Mouse (Mus musculus): ENCODE results near the gene Smim1.
A peak's percentile ranks its signal among the peaks of the same experiment; 100 is the strongest.

The Smim1 gene

GRCm38 (mm10) chr4:154019571-154019970 is 6.5 kb downstream of the Smim1 start:
- peak; percentile 94 for DNase-seq

GRCm38 (mm10) chr4:154015476-154015875 is 10.6 kb downstream of the Smim1 start:
- no peak for DNase-seq

- DNase-seq: peak; percentile 88
These were observed 13.7 kb downstream of the Smim1 start for GRCm38 (mm10) chr4:154012132-154012882.

GRCm38 (mm10) chr4:154011646-154012089 is 14.4 kb downstream of the Smim1 start, which contains the start of gene Lrrc47:
TSS of gene Lrrc47 (plus strand) at chr4:154011731.
- DNase-seq: peak; percentile 98

GRCm38 (mm10) chr4:154010907-154011645 is 15.0 kb downstream of the Smim1 start:
- no peak for DNase-seq

GRCm38 (mm10) chr4:154007759-154008158 is 18.3 kb downstream of the Smim1 start:
- DNase-seq: peak; percentile 61

- DNase-seq: no peak
These were observed 19.8 kb downstream of the Smim1 start for GRCm38 (mm10) chr4:154006264-154006663.

GRCm38 (mm10) chr4:154005488-154005887 is 20.5 kb downstream of the Smim1 start:
- no peak for DNase-seq

GRCm38 (mm10) chr4:153993505-153993904 is 32.5 kb downstream of the Smim1 start:
- no peak for DNase-seq

- DNase-seq: no peak
These were observed 33.3 kb downstream of the Smim1 start for GRCm38 (mm10) chr4:153992715-153993114.

GRCm38 (mm10) chr4:153980470-153980869 is 45.6 kb downstream of the Smim1 start:
- DNase-seq: no peak

- peak; percentile 85 for DNase-seq
These were observed 46.8 kb downstream of the Smim1 start for GRCm38 (mm10) chr4:153979243-153979642.

GRCm38 (mm10) chr4:153975768-153976167 is 50.3 kb downstream of the Smim1 start:
- no peak for DNase-seq

- no peak for DNase-seq
These were observed 50.8 kb downstream of the Smim1 start for GRCm38 (mm10) chr4:153975292-153975662.

- DNase-seq: peak; percentile 99
These were observed 51.4 kb downstream of the Smim1 start, which contains the start of the genes Dffb and Cep104 for GRCm38 (mm10) chr4:153974431-153975291. TSS of gene Dffb (minus strand) at chr4:153975126. TSS of gene Cep104 (plus strand) at chr4:153975194.
